Mouse (Mus musculus) MEL-GATA-1-ER (cell line): ENCODE measurements around the gene Rap1gap2.
A peak's percentile ranks its signal among the peaks of the same experiment; 100 is the strongest.

Experiments used
- DNase-seq: peaks from one replicate; pipeline ENCODE4 v3.0.0-alpha.2; 2012; ENCODE audit warnings: low read depth; ENCODE audit errors: extremely low read depth

The Rap1gap2 gene

GRCm38 (mm10) chr11:74545560-74545959 is 65.2 kb downstream of the Rap1gap2 start:
- no peak for DNase-seq

DNA sequence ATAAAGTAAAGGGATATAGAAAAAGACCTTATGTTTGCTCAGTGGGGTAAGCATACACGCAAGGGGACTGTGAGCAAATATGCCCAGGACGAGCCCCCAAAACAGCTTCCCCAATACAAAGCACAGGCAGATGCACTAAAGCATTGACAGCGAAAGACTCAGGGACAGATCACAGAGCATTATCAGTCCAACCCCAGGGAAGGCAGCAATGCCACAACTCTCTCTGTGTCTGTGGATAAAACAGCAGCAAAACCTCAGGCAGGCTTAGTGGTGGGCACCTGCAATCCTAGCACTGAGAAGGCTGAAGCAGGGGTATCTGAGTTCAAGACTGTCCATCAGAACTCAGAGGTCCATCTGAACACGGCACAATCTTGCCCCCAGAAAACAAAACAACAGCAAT is 73.4 kb downstream of the Rap1gap2 start:
- DNase-seq: peak; percentile 55

- no peak for DNase-seq
Observed at GRCm38 (mm10) chr11:74536140-74536842, 74.4 kb downstream of the Rap1gap2 start.

DNA sequence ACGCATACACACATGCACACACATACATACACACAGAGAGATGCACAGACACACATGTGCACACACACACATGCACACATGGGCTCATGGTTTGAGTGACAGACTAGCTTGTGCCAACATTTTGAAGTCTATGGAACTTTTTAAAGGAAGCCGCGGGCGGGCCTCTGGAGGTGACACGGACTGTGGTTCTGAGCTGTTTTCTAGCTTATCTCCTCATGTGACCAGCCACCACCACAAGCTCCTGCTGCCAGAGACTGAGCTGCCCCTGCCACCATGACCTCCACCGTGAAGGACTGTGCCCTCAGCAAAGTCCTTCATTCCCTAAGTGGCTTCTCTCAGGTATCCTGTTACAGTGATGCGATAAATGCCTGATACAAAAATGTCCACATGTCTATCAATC is 76.3 kb downstream of the Rap1gap2 start:
- DNase-seq: no peak

DNA sequence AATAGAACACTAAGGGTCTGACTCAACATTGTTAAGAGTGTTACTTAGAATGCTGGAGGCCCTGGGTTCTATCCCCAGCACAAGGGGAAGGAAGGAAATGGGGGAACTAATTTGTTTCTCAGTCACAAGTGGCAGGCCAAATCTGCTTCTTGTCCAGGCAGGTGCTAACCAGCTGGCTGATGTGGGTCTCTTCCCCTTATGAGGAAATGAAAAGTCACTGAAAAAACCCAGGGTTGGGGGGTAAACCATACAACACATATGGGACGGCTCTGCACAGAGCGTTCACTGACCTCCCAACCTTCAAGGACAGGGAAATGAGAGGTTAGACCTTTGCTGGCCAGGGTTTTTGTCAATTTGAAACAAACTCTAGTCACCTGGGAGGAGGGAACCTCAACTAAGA is 77.7 kb downstream of the Rap1gap2 start:
- DNase-seq: no peak

DNA sequence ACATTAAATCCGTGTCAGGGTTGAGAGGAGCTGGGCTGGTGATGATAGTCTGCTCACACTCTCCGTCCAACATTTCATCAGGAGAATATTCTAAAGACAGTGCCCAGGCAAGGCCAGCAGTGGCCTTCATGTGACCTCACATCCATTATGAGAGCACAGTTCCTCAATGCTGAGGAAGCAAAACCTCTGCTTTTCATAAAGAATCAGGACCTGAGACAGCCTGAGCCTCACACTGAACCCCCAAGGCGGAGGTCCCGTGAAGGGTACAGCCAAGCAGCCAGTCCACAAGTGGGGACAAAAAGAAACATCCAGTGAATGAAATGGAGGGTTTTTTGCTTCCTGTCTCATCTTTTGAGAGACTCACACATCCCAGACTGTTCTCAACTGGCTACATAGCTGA is 78.3 kb downstream of the Rap1gap2 start:
- no peak for DNase-seq

DNA sequence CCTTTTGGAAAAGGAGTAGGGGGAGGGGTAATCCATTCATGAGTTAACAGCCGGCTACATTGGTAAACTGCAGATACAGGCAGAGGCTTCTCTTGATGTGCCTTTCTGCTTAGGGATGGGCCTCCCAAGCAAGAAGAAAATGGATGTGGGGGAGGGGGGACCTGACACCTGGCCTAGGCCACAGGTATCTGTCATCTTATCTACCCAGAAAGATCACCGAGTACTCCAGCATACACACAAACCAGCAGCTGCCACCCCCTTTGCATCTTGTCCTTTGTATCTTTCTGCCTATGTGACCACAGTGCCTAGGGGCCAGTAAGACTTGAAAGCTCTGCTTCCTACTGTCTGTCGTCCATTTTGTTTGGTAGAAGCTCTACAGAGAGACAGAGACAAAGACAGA is 79.0 kb downstream of the Rap1gap2 start:
- DNase-seq: no peak

DNA sequence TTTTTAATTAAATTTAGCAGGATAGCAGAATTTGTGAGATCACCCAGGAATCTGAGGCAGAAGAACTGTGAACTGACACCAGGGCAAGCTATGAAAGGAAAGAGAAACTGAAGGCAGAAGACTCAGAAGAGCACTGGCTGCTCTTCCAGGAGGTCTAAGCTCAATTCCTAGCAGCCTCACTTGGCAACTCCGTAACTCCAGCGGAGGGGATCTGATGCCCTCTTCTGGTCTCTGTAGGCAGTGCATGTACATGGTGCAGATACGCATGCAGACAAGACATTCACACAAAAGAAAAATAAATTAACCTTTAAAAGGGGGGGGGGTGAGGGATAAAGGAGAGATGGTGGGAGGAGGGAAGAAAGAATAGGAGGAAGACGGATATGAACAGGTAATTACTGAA is 80.9 kb downstream of the Rap1gap2 start:
- DNase-seq: no peak

DNA sequence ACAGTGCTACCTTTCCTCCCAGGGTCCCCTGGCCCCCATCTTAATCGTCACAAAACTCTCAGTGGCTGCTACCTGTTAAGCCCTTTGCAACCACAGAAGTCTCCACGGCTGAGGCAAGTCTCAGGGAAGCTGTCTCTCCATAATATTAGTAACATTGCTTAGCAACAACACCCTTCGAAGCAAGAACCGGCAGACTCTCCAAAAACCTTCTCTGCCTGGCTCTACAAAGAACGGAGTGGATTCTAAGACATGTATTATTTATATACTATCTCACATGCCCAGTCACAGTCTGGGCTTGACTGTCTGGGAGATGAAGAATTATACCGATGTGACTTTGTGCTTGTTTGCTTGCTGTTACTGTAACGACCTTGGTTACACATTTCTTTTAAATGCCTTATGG is 83.2 kb downstream of the Rap1gap2 start:
- DNase-seq: no peak

DNA sequence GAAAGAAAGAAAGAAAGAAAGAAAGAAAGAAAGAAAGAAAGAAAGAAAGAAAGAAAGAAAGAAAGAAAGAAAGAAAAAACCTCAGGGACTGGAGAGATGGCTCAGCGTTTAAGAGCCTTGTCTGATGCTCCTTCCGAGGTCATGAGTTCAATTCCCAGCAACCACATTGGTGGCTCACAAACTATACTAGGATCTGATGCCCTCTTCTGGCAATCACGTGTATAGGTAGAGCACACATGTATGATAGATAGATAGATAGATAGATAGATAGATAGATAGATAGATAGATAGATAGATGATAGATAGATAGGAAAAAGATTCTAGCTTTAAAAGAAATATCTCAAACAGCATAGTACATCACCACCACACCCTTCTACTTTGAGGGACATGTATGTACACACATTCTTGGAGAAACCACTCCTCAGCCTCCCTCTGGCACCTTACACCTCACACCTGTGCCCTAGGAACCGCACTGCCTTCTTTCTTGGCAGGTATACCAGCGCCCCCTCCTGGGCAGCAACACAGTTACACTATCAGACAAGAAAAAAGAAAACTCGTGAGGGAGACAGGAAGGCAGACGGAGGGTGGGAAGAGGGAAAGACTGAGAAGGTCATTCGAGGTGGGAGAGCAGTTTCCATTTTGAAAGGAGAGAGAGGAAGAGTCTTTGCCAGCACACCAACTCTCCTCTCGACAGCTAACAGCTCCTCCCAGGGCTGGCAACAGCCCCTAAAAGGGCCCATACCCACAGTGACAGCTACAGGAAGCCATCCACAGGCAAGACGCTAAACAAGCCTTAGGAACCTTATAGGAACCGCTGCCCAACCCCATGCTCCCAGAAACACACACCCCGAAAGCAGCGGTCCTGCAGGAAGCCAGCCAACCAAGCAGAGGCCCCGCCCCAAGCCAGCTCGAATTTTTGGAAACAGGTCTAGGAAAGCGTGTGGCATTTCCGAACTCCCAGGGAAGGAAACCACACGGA is 84.2 kb downstream of the Rap1gap2 start:
- no peak for DNase-seq

GRCm38 (mm10) chr11:74525605-74526004 is 85.1 kb downstream of the Rap1gap2 start:
- DNase-seq: no peak

DNA sequence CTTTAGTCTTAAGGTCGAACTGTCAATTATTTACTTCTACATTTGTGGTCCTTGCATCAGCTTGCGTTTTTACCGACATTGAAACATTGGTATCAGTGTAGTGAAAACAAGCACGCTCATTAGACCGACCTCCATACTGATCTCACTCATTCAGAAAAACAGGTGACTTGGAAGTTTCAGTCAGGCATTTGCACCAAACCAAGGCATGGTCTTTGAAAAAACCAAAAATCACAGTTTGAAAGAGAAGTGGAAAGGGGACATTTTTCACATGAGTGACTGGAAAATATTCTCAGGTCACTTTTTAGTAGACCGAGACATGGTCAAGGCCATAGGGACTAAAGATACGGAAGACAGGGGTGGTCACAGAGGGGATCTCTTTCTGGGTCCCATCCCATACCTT is 85.5 kb downstream of the Rap1gap2 start:
- no peak for DNase-seq

GRCm38 (mm10) chr11:74524050-74524965 is 86.4 kb downstream of the Rap1gap2 start:
- no peak for DNase-seq

DNA sequence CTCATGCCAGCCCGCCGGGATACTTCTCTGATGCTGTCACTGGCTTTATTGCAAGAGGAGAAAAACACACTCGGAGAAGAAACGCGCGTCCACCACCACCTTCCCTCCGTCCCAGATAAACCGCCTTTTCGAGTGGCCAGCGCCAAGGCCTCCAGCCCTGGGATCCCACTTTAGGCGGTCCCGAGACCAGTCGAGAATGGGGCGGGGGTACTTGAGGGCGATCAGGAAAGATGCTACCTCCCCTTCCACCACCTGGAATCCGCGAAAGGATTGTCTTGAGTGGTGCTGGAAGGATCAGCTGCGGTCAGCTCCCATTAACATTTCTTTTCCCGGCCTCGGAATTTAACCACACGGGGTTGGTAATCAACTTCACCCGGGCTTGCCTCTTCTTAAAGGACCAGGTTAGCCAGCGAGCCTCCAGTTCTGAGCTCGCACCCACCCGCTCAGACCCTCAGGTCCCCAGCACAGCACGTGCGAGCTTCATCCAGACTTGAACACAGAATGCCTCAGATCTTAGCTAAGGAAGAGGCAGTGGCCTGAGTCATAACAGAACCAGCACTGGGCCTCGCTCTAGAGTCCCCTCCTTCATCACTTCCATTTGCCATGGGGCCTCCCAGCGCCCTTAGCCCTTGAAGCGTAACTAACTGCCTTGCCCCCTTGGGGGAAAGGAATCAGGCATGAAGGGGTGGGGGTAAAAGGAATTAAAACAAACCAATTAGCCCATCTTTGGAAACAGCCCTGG is 87.3 kb downstream of the Rap1gap2 start:
- no peak for DNase-seq

DNA sequence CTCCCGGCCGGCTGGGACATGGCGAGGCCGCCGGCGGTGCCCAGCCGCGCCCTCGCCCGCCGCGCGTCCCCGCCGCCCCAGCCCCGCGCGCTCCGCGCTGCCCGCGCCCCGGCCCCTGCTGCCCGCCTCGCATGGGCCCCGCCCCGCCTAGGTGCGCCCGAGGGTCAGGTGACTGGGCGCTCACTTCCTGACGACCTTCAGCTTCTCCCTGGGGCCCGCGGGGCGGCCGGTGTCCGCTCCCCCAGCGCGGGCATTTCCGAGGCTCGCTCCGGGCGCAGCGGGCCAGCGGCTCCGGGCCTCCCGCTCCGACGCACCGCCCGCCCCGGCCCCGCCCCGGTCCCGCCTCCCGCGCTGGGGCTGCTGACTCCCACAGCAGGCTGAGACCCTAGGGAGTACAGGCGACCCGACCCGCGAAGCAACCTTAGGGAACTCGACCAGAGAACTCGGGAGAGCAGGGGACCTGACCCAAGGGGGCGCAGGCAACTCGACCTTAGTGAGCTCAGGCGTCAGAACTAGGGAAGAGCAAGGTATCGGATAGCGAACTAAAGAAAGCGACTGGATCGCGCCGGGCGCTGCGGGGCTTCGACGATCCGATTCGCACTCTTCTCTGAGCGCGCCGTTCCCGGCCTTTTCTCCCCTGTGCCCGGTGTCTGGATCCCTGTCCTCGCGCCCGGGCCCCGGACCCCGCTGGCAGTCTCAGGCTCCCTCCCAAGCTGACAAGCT is 88.1 kb downstream of the Rap1gap2 start:
- DNase-seq: no peak

GRCm38 (mm10) chr11:74521981-74522486 is 88.7 kb downstream of the Rap1gap2 start:
- no peak for DNase-seq

DNA sequence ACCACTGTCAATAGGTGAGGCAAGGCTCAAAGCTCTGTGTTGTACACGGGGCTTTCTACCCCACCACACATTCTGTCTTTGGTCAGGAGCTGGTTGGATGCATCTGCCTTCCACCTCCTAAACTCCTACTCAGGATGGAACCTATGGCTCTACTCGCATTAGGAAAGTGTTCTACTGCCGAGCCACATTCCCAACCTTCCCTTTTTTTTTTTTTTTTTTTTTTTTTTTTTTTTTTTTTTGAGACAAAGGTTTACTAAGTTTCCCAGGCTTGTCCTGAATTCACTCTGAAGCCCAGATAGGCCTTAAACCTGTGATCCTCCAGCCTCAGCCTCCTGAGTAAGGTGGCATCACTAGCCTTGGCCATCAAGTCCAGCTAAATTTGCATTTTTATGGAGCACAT is 90.5 kb downstream of the Rap1gap2 start:
- no peak for DNase-seq

DNA sequence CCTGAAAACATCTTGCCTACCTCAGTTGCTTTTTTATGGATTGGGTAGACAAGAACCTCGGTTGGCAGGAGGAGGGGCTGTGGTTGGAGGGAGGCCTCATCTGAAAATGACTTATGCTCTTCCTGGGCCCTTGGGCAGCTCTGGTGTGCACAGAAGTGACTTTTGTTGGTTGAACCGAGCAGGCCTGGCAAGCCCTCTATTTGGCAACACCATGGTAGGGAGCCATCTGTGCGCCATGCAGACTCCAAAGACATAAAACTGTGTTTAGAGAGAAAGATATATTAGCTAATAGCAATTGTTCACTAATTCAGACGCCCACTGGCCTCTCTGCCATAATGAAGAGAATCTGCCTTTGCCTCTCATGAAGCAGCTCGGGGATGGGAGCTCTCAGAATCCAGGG is 94.6 kb downstream of the Rap1gap2 start:
- no peak for DNase-seq

GRCm38 (mm10) chr11:74515046-74515445 is 95.7 kb downstream of the Rap1gap2 start:
- no peak for DNase-seq

DNA sequence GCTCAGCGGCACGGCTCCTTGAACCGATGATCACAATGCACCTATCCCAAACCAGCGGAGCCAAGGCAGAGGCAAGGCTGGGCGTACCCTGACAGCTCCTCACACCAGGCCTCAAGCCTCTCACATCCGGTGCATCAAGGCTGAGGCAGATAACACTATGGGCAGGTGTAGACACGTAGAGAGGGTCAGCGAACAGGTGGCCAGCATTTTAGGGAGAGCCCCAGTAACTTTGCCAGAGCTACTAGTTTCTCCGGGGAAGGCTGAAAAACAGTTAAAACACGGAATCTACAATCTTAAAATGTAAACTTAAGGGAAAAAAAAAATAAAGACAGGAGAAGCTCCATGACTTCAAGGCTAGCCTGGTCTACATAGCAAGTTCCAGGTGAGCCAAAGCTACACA is 98.1 kb downstream of the Rap1gap2 start:
- DNase-seq: no peak
